Mouse (Mus musculus): ENCODE results near the gene D630039A03Rik.

The D630039A03Rik gene

DNA sequence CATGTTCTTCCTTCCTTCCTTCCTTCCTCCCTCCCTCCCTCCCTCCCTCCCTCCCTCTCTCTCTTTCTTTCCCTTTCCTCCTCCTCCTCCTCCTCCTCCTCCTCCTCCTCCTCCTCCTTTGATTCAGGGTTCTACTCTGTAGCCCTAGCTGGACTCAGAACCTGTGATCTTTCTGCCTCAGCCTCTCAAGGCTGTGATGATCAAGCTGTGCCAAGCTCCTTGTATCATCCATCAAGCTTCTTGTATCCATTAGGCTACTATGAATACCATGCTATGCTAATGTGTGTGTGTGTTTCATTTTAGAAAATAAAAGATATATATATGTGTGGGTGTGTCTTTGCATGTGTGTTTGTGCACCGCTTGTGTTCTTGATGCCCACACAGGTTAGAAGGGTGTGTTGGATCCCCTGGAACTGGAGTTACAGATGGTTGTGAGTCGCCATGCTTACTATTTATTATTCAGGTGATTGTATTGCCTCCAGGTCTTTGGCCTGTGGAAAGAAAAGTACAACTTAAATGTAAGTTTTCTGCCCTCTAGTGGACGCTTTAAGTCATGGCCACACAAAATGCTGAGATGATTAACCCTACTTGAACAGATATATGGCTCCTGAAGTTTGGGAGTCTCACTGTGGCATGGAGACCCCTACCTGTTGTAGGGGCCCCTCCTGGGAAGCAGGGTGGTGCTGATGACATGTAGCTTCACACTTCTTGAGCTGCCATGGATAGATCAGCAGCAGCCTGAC lies 11.5 kb upstream of the D630039A03Rik start:
- peak; percentile 38 for DNase-seq (ENCODE audit: low read depth, low spot score)

DNA sequence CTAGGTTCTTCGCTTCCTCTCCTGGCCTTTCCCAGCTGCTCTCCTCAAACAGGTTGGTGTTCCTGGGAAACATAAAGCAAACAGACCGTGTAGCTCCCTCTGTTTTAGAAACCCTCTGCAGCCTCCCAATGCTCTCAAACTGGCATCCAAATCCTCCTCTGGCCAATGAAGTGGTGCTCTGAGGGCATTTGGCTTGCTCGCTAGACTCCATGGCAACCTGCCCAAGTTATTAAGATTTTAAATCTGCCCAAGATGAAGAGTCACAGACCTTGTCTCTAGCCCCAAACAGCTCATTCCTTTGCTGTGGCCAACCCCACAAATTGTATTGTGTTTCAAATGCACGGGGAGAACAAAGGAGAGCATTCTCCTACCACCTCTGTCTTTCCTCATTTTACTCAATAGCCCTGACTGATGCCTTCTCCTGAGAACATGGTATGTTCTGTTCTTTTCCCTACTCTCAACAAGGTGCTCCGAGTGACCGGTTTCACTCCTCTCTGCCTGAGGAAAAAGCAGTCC lies 8.5 kb upstream of the D630039A03Rik start:
- DNase-seq (ENCODE audit: low read depth, low spot score): no peak

DNA sequence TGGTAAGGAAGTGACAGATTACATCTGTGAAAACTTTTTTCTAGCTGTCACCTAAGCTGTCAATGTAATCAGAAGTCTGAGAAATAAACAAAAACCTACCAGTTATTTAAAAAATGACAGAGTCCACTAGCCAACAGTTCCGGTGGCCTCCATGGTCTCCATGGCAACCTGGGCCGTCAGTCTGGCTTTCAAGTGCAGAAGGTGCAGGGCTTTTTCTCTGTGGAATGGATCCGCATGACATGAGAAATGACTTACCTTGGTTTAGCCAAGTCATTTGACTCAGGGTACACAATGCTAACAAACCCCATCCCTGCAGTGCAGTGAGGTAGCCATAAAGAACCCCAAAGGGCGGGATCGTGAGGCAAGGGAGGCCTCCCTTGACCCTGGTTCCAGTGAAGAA lies 6.1 kb upstream of the D630039A03Rik start:
- no peak for DNase-seq (ENCODE audit: low read depth, low spot score)

DNA sequence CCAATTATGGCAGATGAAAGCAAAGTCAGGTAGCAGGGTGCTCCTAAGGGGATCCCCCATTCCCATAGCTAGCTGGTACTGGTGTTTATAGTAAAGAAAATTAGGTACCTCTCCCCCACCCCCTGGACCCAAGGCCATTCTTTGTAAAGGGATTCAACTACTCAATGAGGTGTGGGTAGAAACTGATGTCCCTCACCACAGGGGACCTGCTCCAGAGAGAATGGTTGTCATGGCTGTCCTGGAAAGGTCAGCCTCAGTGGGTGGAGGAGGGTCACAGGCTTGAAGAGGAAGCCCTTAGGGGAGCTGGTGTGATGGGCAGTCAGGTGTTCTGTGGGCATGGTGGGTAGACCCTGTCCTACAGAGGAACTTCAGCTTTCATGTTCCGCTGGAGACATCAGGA lies 4.4 kb upstream of the D630039A03Rik start:
- no peak for DNase-seq (ENCODE audit: low read depth, low spot score)

DNA sequence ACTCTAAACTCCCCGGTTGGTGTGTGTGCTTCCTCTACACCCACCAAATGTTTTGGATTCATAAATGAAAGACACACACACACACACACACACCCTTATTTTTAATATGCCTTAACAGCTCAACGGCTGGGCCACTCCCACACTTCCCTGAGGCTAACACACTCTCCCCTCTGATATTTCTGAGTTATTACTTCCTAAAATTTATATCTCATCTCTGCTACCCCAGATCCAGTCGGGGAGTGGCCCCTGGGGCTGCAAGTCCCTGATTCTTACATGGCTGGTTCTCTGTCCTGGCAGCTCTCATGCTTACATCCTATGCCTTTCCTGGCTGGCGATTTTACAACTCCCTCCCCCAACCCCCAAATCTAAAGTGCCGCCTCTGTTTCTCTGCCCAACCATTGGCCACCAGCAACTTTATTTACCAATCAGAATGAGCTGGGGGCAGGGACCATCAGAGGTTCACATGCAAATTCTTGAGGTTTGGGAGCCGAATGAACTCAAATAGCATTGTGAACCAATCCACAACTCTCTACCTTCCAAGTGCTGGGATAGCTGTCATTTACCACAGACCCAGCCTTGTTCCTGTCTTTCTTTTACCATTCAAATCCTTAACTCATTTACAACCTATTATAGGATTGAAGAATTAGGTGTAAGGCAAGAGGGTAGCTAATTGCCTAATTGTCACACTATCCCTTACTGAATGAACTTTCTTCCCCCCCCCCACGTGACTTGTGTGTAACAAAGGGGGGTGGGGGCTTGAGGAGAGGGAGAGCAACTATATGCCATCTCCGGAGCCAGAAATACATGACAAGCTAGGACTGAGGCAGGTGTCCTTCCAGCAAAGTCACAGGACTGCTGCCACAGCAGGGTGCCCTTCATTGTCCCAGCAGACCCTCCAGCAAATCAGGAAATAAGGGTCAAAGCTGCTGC lies 3.7 kb upstream of the D630039A03Rik start:
- DNase-seq (ENCODE audit: low read depth, low spot score): no peak

DNA sequence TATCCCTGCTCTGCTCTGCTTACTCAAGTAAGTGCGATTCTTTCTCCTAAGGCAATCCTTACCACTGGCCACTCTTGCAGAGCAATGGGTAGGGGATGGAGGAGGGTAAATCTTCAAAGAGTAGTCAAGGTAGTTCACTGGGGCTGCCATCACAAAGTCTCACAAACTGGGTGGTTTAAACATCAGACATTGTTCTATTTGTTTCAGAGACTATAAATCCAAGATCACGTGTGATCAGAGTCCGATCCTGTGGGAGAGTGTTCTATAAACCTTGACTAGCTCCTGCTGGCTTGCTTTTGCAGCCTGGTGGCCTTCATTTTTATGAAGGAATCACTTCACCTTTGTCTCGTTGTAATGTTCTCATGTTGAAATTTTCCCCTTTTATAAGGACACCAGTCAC lies 614 bp upstream of the D630039A03Rik start:
- no peak for DNase-seq (ENCODE audit: low read depth, low spot score)

DNA sequence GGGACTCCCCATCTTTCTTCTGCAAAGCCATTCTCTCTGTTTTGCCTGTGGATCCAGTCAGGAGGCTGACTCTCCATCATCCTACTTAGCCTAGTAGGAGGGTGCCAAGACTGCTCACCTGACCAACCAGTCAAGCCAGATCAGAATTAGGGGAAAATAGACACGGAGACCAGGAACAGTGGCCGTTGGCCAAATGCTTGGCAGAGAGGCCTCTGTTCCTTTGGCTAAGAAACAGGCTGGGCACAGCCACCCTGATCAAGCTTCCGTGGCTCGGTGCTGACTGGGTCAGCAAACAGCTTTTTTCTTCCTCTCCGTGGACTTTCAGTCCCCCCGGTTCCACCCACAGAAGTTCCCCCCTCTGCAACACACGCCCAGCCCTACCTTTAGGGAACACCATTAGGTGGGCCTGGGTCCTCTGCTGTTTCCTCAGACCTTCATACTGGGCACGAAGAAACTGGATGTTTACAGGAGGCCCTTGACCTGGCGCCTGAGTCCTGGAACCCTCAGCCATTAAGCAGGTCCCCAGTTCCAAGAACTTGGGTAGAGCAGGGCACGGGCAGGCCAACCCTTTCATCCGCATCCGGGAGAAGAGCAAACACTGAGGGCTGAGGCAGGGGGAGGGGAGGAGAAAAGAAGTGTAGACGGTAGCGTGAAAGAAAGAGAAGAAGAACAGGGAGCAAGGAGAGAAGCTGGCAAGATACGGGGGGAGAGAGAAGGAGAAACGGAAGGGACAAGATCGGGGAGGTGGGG lies 706 bp downstream of the D630039A03Rik start:
- no peak for DNase-seq (ENCODE audit: low read depth, low spot score)

DNA sequence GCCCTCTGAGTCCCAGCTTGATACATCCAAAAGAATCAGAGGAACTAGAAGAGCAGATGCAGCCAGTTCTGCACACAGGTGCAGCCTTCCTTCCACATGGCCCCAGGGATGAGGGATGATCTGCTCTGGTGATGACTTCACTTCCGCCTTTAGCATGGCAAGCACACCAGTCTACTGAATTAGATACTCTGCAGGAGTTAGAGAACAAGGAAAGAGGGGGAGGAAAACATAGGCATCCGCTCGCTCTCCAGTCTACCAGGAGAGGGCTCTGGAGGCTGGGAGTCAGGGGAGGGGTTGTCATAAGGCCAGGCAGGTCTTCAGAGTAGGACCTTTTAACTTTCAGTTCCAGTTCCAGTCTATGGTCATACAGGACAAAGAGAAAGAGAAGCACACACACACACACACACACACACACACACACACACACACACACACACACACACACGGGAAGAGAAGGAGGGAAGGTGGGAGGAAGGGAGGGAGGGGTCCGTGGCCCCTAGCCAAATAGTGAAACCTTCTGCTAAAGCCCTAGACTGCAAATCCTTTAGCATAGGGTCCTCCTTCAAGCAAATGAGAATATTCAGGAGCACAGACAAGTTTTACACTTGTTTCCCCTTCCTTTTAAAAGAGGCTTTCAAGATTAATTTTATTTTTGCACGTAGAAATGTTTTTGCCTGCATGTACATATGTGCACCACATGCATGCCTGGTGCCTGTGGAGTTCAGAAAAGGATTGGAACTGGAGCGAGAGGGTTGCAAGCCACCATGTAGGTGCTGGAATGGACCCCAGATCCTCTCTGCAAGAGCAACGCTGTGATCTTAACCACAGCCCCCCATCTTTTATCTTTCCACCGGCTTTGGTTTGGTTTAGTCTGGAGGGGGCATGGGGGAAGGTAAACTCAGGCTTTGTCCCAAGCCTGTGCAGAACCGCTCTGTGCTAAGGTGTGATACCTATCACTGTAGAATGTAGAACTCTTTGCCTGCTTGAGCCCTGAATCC lies 1.6 kb downstream of the D630039A03Rik start:
- DNase-seq (ENCODE audit: low read depth, low spot score): no peak

DNA sequence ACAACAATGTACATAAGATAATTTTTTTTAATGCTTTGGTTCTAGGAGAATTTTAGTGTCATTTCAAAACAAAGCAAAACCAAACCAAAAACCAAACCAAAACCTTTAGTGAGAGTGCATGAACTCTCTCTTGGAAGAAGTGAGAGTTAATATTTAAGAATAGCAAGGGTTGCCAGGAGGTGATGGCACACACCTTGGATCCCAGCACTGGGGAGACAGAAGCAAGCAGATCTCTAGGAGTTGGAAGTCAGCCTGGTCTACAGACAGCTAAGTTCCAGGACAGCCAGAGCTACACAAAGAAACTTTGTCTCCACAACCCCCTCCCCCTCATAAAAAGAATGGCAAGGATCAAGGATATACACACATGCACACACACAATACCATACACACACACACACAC lies 3.1 kb downstream of the D630039A03Rik start:
- no peak for DNase-seq (ENCODE audit: low read depth, low spot score)

DNA sequence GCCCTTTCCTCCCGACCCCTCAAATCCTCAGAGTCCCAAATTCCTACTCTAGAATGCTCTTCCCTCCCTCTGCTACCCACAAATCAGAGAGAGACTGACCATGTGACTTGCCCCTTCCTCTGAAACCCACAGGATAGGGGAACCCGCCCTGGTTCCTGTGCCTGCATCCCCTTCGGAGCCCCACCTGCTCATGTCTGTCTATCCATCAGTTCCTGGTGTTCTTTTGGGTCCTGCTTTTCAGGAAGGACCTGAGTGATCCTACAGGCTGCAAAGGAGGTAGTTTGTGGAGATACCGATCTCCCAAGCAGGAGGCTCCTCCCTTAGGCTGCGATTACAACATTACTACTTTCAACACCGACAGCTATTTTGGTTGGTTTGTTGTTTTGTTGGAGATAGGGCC lies 7.2 kb downstream of the D630039A03Rik start:
- no peak for DNase-seq (ENCODE audit: low read depth, low spot score)

DNA sequence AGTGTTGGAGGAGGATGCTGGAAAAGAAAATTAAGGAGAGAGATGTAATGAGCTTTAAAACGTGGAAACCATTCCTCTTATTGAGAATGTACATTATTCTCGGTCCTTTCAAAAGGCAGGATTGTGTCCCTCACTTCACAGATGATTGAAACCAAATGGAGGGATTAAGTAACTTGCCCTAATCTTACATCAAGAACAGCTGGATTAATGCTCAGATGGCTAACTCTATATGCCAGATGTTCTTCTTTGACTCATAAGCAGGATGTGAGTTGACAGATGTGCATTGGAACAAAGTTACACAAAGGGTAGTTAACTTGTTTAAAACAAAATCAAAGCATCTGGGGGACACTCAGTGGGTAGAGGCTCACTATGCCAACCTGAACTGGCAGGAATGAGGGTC lies 9.4 kb downstream of the D630039A03Rik start:
- no peak for DNase-seq (ENCODE audit: low read depth, low spot score)

DNA sequence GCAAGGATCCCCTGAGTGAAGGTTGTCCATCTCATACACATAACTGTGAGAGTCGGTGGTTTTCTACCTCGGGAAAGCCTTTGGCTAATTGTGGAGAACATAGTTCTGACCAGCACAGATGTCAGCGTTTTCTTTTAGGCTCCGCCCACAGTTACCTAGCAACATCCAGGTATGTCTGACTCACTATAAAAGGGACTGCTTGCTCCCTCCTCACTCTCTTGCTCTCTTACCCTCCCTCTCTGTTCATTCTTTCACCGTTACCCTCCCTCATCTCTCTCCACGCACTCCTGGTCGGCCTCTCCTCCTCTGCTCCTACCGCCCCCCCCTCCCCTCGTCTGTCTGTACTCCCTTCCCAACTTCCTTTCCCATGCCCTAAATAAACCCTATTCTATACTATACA lies 11.5 kb downstream of the D630039A03Rik start:
- DNase-seq (ENCODE audit: low read depth, low spot score): no peak

DNA sequence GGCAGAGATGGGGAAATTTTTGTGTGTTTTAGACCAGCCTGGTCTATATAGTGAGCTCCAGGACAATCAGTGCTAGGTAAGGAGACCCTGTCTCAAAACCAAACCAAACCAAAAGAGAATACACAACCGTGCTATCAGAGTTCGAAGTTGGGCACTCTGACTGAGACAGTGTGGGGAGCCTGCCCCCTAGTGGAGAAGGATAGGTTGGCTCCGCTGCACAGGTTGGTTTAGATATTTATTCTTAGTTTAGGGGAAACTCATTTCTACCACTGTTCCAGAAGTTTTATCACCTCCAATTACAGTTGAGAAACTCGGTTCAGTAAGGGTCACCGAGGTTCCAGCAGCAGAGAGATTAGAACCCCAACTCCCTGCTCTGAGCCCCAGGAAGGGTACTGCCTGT lies 11.9 kb downstream of the D630039A03Rik start:
- peak; percentile 51 for DNase-seq (ENCODE audit: low read depth, low spot score)

DNA sequence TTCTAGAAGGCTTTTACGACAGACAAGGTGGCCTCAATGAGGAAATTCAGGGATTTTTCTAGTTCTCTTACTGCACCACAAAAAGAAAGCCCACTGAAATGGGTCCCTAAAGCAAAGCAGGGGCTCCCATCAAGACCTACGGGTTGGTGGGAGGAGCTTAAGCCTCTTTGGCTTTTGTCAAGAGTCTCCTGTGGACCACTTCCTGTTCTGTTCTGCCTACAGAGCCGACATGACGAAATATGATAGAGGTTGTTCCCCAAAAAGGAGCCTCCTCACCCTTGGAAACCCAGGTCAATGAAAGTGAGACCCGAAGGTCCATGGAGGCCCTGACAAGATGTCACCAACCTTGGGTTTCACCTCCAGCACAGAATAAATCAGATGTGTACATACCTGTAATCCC lies 13.5 kb downstream of the D630039A03Rik start:
- DNase-seq (ENCODE audit: low read depth, low spot score): no peak

DNA sequence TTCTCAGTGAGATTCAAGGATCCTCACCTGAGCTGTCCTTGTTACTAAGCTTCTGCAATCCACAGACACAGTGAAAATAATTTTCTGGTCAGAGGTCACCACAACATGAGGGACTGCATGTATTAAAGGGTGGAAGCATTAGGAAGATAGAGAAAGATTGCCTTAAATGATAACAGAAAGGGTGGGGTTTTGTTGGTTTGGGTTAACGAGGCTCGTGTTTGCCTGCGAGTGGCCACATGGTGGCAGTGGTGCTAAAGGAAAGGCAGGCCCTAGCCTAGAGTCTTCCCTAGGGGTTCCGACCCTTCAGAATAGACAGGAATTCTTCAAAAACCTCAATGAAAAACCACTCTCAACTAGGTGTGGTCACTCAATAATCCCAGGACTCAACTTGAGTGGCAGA lies 14.9 kb downstream of the D630039A03Rik start:
- DNase-seq (ENCODE audit: low read depth, low spot score): no peak

DNA sequence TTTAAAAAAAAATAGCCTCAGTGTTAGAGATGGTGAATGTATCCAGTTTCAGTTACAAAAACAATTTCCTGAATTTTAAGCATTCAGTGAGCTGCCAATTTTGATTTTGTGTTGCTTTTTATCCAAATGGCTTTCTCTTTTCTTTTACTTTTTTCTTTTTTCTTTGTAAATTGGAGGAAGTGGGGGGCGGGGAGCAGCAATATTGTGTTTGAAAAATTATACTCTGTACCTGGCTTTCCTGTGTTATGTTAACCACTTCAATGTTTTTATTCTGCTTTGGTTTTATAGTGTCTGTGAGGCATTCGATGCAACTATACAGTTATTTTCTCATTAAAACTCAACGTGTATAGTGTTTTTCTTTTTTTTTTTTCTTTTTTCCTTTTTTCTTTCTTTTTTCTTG lies 19.5 kb downstream of the D630039A03Rik start:
- DNase-seq (ENCODE audit: low read depth, low spot score): no peak

DNA sequence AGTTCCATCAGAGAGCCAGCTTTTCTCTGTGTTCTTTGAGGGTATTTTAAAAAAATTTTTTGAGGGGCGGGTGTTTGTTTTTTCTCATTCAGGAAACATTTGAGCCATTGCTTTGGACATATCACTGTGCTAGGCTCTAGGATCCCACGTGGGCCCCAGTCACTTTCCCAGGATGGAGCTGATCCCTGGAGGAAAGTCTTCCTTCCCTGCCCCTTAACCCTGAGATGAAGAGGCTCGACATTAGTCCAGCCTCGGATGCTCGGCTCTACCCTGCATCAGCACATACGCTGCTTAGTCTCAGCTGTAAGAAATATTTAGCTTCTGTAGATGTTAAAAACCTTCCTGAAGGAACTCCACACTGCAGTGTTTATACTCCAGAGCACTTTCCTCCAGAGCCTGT lies 20.2 kb downstream of the D630039A03Rik start:
- DNase-seq (ENCODE audit: low read depth, low spot score): no peak

DNA sequence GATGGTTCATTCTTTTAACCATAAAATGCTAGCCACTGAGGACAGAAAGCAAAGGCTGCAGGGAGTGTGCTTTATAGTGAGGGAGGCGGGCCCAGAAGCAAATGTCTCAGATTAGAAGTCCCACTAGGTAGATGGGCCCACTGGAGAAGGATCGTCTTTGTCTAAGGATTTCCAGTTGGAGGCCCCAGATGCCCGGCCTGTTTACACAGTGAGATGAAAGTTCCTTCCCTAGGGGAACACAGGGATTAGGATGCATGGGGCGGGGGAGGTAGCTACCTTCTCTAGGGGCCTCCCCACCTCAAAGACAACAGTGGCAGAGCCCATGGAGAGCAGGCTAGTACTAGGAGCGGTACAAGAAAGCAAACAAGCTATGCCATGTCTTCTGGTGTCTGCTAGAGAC lies 21.0 kb downstream of the D630039A03Rik start:
- DNase-seq (ENCODE audit: low read depth, low spot score): no peak

DNA sequence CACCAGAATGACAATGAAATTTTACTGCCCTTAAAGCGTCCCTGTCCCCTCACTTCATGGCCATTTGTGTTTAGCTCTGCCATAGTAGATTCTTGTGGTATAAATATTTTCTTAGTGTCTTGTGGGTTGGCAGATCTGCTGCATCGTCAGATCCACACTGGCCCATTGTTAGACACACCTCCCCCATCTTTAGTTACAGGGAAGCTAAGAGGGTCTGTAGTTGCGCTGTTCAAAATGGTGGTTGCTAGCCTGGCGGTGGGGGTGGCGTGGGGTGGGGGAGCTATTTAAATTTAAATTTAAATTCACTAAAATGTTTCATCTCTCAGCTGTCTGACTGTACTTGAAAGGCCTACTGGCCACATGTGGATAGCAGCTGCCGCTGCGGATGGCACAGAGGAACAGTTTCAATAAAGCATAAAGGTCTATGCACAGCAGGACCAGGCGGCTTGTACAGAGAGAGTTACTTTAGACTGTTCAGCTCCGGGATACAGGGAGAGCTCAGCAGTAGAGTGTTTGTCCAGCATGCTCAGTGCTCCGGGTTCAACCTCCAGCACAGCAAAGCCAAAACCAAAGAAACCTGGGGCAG lies 24.0 kb downstream of the D630039A03Rik start:
- no peak for DNase-seq (ENCODE audit: low read depth, low spot score)

DNA sequence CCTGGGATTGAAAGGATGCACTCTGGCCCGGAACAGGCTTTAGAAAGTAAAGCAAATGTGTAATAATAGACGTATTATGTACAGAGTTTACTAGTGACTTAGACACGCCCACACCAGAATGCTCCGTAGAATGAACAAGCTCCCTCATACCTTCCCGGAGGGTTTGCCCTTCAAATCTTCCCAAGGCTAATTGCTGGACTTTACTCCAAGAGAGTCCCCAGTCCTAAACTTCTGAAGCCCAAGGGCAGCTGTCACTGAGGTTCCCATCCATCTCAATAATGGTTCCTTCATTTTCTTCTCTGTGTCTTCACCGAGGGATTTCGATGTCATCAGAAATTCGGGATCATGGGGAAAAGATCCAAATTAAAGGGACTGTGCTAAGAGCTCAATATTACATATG lies 26.3 kb downstream of the D630039A03Rik start:
- DNase-seq (ENCODE audit: low read depth, low spot score): no peak
